Mouse (Mus musculus): ENCODE results near the gene Gm20458.

- TF ChIP-seq CTCF (IDR thresholded peaks at IDR 0.05; ENCODE audit: borderline replicate concordance, extremely low read depth, insufficient read depth, insufficient read length), result no peak
- no peak for TF ChIP-seq POLR2A (IDR thresholded peaks at IDR 0.05; ENCODE audit: borderline replicate concordance, extremely low read depth, insufficient read depth, insufficient read length, poor library complexity, severe bottlenecking)
Measured at GRCm38 (mm10) chr2:164439001-164439421, 21.8 kb upstream of the Gm20458 start.

All from brain, embryonic 14.5 days (tissue).